Mouse (Mus musculus) mouse trophoblast stem cell (cell line): ENCODE measurements at regions not wholly inside any gene's neighbourhood (a gene's known extent, or its start where the extent isn't known, plus 50 kb on each side); places are given as distances from the start of the nearest gene placed in this dataset.

Source experiments
- in situ Hi-C, 2 experiments: fragments of 300-500 bp; cut with MseI, MboI; formaldehyde crosslinking; loops; 2 replicates in 1 of 2; 3 replicates in 1 of 2; pipeline ENCODE4 v1.15.1; 2025

- in situ Hi-C loops: no loop called here
Observed at GRCm38 (mm10) chr6:93257130-93257841, 314.0 kb upstream of the Adamts9 start.

GRCm38 (mm10) chr6:93253746-93254145, 310.5 kb upstream of the Adamts9 start:
- in situ Hi-C loops: no loop called here

GRCm38 (mm10) chr6:93248973-93249372, 305.7 kb upstream of the Adamts9 start:
- in situ Hi-C loops: no loop called here

- in situ Hi-C loops: no loop called here
Observed at GRCm38 (mm10) chr6:93246498-93247242, 303.4 kb upstream of the Adamts9 start.

GRCm38 (mm10) chr6:93235550-93235949, 292.3 kb upstream of the Adamts9 start:
- in situ Hi-C loops: no loop called here

GRCm38 (mm10) chr6:93232636-93233035, 289.3 kb upstream of the Adamts9 start:
- in situ Hi-C loops: no loop called here

GRCm38 (mm10) chr6:93230450-93230849, 287.2 kb upstream of the Adamts9 start:
- in situ Hi-C loops: no loop called here

GRCm38 (mm10) chr6:93229320-93229719, 286.0 kb upstream of the Adamts9 start:
- in situ Hi-C loops: no loop called here

- in situ Hi-C loops: no loop called here
Observed at GRCm38 (mm10) chr6:93223610-93224550, 280.6 kb upstream of the Adamts9 start.

- in situ Hi-C loops: no loop called here
Observed at GRCm38 (mm10) chr6:93218015-93218593, 274.8 kb upstream of the Adamts9 start.

GRCm38 (mm10) chr6:93200886-93201285, 257.6 kb upstream of the Adamts9 start:
- in situ Hi-C loops: no loop called here

- in situ Hi-C loops: no loop called here
Observed at GRCm38 (mm10) chr6:93194741-93195140, 251.4 kb upstream of the Adamts9 start.

- in situ Hi-C loops: no loop called here
Observed at GRCm38 (mm10) chr6:93192980-93193379, 249.7 kb upstream of the Adamts9 start.

- in situ Hi-C loops: no loop called here
Observed at GRCm38 (mm10) chr6:93190986-93191385, 247.7 kb upstream of the Adamts9 start.

- in situ Hi-C loops: no loop called here
Observed at GRCm38 (mm10) chr6:93168526-93168925, 225.2 kb upstream of the Adamts9 start.

GRCm38 (mm10) chr6:93167281-93167680, 224.0 kb upstream of the Adamts9 start:
- in situ Hi-C loops: no loop called here

- in situ Hi-C loops: no loop called here
Observed at GRCm38 (mm10) chr6:93165942-93166341, 222.7 kb upstream of the Adamts9 start.

- in situ Hi-C loops: no loop called here
Observed at GRCm38 (mm10) chr6:93152431-93153208, 209.3 kb upstream of the Adamts9 start.

- in situ Hi-C loops: no loop called here
Observed at GRCm38 (mm10) chr6:93150531-93150930, 207.2 kb upstream of the Adamts9 start.

- in situ Hi-C loops: no loop called here
Observed at GRCm38 (mm10) chr6:93149956-93150355, 206.7 kb upstream of the Adamts9 start.

- in situ Hi-C loops: no loop called here
Observed at GRCm38 (mm10) chr6:93140331-93140731, 197.0 kb upstream of the Adamts9 start.
